Mouse (Mus musculus) MEL (cell line): ENCODE data around the gene Dirc2. TPM values are rescaled to one million over a fixed set of nuclear protein-coding genes. Genes with fewer than 3 reads are reported as not detected.

Source experiments
- DNase-seq: peaks from one replicate; pipeline ENCODE4 v3.0.0; 2011; ENCODE audit warnings: low read depth, low spot score
- H3K27ac ChIP-seq: 2 replicates; pipeline ENCODE4 v1.5.1; 2012; ENCODE audit warnings: low read depth, mild to moderate bottlenecking, control low read depth, low read length, moderate library complexity; ENCODE audit not compliant: control insufficient read depth
- H3K27me3 ChIP-seq, 2 experiments: fragments of 150-350 bp in 1 of 2; sonication (generic) in 1 of 2; 2 replicates each; pipeline ENCODE4 v1.6.1; 2012; ENCODE audit warnings: low read length in 2 of 2, mild to moderate bottlenecking in 2 of 2, improper control_type of control experiment in 1 of 2, moderate library complexity in 1 of 2; ENCODE audit not compliant: insufficient read depth in 2 of 2, control insufficient read depth in 1 of 2
- H3K36me3 ChIP-seq, 2 experiments: 2 replicates each; pipeline ENCODE4 v1.6.1; 2012 to 2014; ENCODE audit warnings: low read length in 2 of 2, improper control_type of control experiment in 1 of 2, inconsistent platforms in 1 of 2, mild to moderate bottlenecking in 1 of 2; ENCODE audit not compliant: insufficient read depth in 2 of 2, control insufficient read depth in 1 of 2
- H3K4me1 ChIP-seq, 2 experiments: fragments of 150-350 bp in 1 of 2; sonication (generic) in 1 of 2; 2 replicates each; pipeline ENCODE4 v1.6.1; 2012; ENCODE audit warnings: low read length in 2 of 2, improper control_type of control experiment in 1 of 2, mild to moderate bottlenecking in 1 of 2; ENCODE audit not compliant: insufficient read depth in 2 of 2, control insufficient read depth in 1 of 2
- H3K4me3 ChIP-seq, 2 experiments: fragments of 150-350 bp in 1 of 2; sonication (generic) in 1 of 2; 2 replicates each; pipeline ENCODE4 v1.5.1; 2012; ENCODE audit warnings: low read depth in 2 of 2, low read length in 2 of 2, mild to moderate bottlenecking in 2 of 2, moderate library complexity in 2 of 2, control low read depth in 1 of 2, improper control_type of control experiment in 1 of 2; ENCODE audit not compliant: control insufficient read depth in 1 of 2, insufficient read depth in 1 of 2
- H3K79me2 ChIP-seq: 2 replicates; pipeline ENCODE4 v1.6.1; 2012; ENCODE audit warnings: mild to moderate bottlenecking, low read length, moderate library complexity; ENCODE audit not compliant: control insufficient read depth, poor library complexity, insufficient read depth
- H3K9ac ChIP-seq: 2 replicates; pipeline ENCODE4 v1.6.1; 2012; ENCODE audit warnings: low read depth, mild to moderate bottlenecking, control low read depth, low read length, moderate library complexity; ENCODE audit not compliant: control insufficient read depth, poor library complexity, severe bottlenecking
- H3K9me3 ChIP-seq: fragments of 150-350 bp; sonication (generic); replicated peaks from 2 replicates; pipeline ENCODE4 v1.6.1; 2012; ENCODE audit warnings: mild to moderate bottlenecking, low read length, improper control_type of control experiment, moderate library complexity; ENCODE audit not compliant: insufficient read depth
- CHD1 ChIP-seq: IDR thresholded peaks from 2 replicates; pipeline ENCODE4 v1.6.1; 2012; ENCODE audit warnings: low read depth, mild to moderate bottlenecking, inconsistent platforms, low read length, improper control_type of control experiment
- ELF1 ChIP-seq: IDR thresholded peaks from 2 replicates; pipeline ENCODE4 v1.6.1; 2014; ENCODE audit warnings: low read depth, mild to moderate bottlenecking, inconsistent platforms, low read length, improper control_type of control experiment, moderate library complexity
- EP300 ChIP-seq, 2 experiments: IDR thresholded peaks; 2 replicates each; pipeline ENCODE4 v1.6.1; 2011; ENCODE audit warnings: improper control_type of control experiment in 2 of 2, low read length in 2 of 2, low read depth in 1 of 2, mild to moderate bottlenecking in 1 of 2
- GABPA ChIP-seq: IDR thresholded peaks from 2 replicates; pipeline ENCODE4 v1.6.1; 2012; ENCODE audit warnings: low read depth, mild to moderate bottlenecking, inconsistent platforms, low read length, improper control_type of control experiment, moderate library complexity
- GATA1 ChIP-seq: IDR thresholded peaks from 2 replicates; pipeline ENCODE4 v1.6.1; 2011; ENCODE audit warnings: low read depth, low read length, improper control_type of control experiment
- HCFC1 ChIP-seq: IDR thresholded peaks from 2 replicates; pipeline ENCODE4 v1.6.1; 2012; ENCODE audit warnings: low read depth, mild to moderate bottlenecking, inconsistent platforms, low read length, improper control_type of control experiment, moderate library complexity
- MAFK ChIP-seq: IDR thresholded peaks from 2 replicates; pipeline ENCODE4 v1.6.1; 2011; ENCODE audit warnings: low read depth, mild to moderate bottlenecking, low read length, improper control_type of control experiment, borderline replicate concordance
- MAZ ChIP-seq: IDR thresholded peaks from 2 replicates; pipeline ENCODE4 v1.6.1; 2012; ENCODE audit warnings: low read depth, mild to moderate bottlenecking, inconsistent platforms, low read length, improper control_type of control experiment
- MYB ChIP-seq: IDR thresholded peaks from 2 replicates; pipeline ENCODE4 v1.6.1; 2011; ENCODE audit warnings: mild to moderate bottlenecking, low read depth, low read length, improper control_type of control experiment
- NELFE ChIP-seq: IDR thresholded peaks from 2 replicates; pipeline ENCODE4 v1.6.1; 2011; ENCODE audit warnings: low read depth, low read length, improper control_type of control experiment
- POLR2AphosphoS2 ChIP-seq: IDR thresholded peaks from 2 replicates; pipeline ENCODE4 v1.6.1; 2011; ENCODE audit warnings: low read length, improper control_type of control experiment
- RAD21 ChIP-seq: IDR thresholded peaks from 2 replicates; pipeline ENCODE4 v1.6.1; 2011; ENCODE audit warnings: mild to moderate bottlenecking, low read depth, low read length, improper control_type of control experiment
- RCOR1 ChIP-seq: IDR thresholded peaks from 2 replicates; pipeline ENCODE4 v1.6.1; 2012; ENCODE audit warnings: low read depth, mild to moderate bottlenecking, inconsistent platforms, low read length, improper control_type of control experiment
- SMC3 ChIP-seq: IDR thresholded peaks from 2 replicates; pipeline ENCODE4 v1.6.1; 2011; ENCODE audit warnings: low read depth, low read length, improper control_type of control experiment
- USF2 ChIP-seq, 2 experiments: IDR thresholded peaks; 2 replicates each; pipeline ENCODE4 v1.6.1; 2011 to 2012; ENCODE audit warnings: improper control_type of control experiment in 2 of 2, low read length in 2 of 2, borderline replicate concordance in 1 of 2, inconsistent platforms in 1 of 2, low read depth in 1 of 2, mild to moderate bottlenecking in 1 of 2; ENCODE audit not compliant: insufficient read depth in 1 of 2
- ZNF384 ChIP-seq: IDR thresholded peaks from 2 replicates; pipeline ENCODE4 v1.6.1; 2012; ENCODE audit warnings: low read depth, mild to moderate bottlenecking, inconsistent platforms, low read length, improper control_type of control experiment
- polyA plus RNA-seq, 2 experiments: library from polyadenylated mRNA; stranded (reverse) in 1 of 2; unstranded in 1 of 2; fragments of >175 nt in 1 of 2; fragments of >200 nt in 1 of 2; gene quantifications; 2 replicates each; pipeline versions ENCODE4 v1.2.1 to v1.2.4; 2012; ENCODE audit warnings: low replicate concordance in 2 of 2, low read depth in 1 of 2; ENCODE audit not compliant: insufficient read length in 2 of 2, insufficient read depth in 1 of 2, missing spikeins in 1 of 2
- total RNA-seq: library from RNA; depleted of rRNA; stranded (reverse); fragments of 300-350 nt; gene quantifications from 2 replicates; pipeline ENCODE4 v1.2.3, GENCODE M21; 2012

Gene Dirc2
- total and polyA plus RNA-seq, 3 experiments = 1.6 to 4.1 TPM; not detected in 1

- TF ChIP-seq POLR2AphosphoS2 = no peak
- TF ChIP-seq HCFC1 = no peak
- Histone ChIP-seq H3K27me3 (no peaks in the 10 kb centered on the region), H3K36me3 (no peaks in the 10 kb centered on the region; a peak in 1 of 4 replicates), H3K4me1 (no peaks in the 10 kb centered on the region), H3K4me3 (no peak overlapping the region), H3K27ac (no peak overlapping the region), H3K9ac (no peak overlapping the region), H3K9me3 (no peaks in the 10 kb centered on the region), H3K79me2 (no peaks in the 10 kb centered on the region)
- no peak for DNase-seq
Measured at GRCm38 (mm10) chr16:35696103-35696502, 73.1 kb downstream of the Dirc2 start.

DNA sequence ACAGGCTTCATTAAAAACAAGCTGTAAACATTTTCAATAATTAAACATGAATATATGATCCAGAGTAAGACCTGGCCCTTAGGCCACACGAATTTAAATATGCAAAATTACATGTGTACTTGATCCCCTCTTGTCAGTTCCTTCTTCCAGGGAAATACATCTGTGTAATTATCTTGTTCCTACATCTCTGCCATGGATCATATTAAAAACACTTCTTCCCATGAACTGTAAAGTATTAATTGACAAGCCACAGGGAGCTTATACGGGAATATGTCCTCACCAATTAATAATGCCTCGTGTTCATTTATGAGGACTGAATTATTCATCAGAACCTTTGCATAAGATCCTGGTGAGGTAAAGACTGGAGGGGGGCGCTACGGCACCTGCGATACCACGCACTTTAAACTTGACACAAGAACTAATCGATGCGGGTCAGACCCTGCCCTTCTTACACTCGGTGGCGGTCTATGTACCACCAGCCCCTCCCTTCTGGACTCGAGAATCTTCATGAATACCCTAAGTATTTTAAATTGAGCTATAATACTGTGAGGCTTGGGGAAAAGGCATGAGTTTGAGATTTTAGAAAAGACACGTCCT is 74.8 kb downstream of the Dirc2 start:
- Histone ChIP-seq H3K36me3 (no peaks in the 10 kb centered on the region; a peak in 1 of 4 replicates), H3K79me2 (no peaks in the 10 kb centered on the region)
- TF ChIP-seq EP300 (IDR thresholded peaks at IDR 0.05; ENCODE audit: low read depth in 1 of 2, low read length in 2 of 2) (no peak), MAZ (no peak), GATA1 (no peak), RAD21 (no peak), MAFK (no peak), ZNF384 (no peak), RCOR1 (no peak), NELFE (no peak), MYB (no peak), GABPA (no peak), CHD1 (no peak)

GRCm38 (mm10) chr16:35691606-35692005 is 77.5 kb downstream of the Dirc2 start:
- Histone ChIP-seq H3K4me3 (no peak overlapping the region), H3K79me2 (no peaks in the 10 kb centered on the region), H3K9me3 (no peaks in the 10 kb centered on the region), H3K9ac (no peak overlapping the region), H3K4me1 (no peaks in the 10 kb centered on the region), H3K27ac (no peak overlapping the region), H3K27me3 (peaks cover 0 to 3% of the 10 kb centered on the region in 2 experiments; a peak in 1 of 4 replicates), H3K36me3 (no peaks in the 10 kb centered on the region)
- no peak for DNase-seq
- no peak for TF ChIP-seq USF2 (IDR thresholded peaks at IDR 0.05; ENCODE audit: borderline replicate concordance in 1 of 2, insufficient read depth in 1 of 2, low read depth in 1 of 2, low read length in 2 of 2)
- TF ChIP-seq CHD1 = no peak
- no peak for TF ChIP-seq ELF1
- no peak for TF ChIP-seq SMC3

More for the DNA sequence above, 74.8 kb downstream of the Dirc2 start:
- H3K4me3 ChIP-seq = no peak overlapping the region
- H3K9me3 ChIP-seq = no peaks in the 10 kb centered on the region
- no peaks in the 10 kb centered on the region; a peak in 1 of 4 replicates for H3K27me3 ChIP-seq
- no peak for DNase-seq
- H3K4me1 ChIP-seq = no peaks in the 10 kb centered on the region
- no peak overlapping the region for H3K9ac ChIP-seq
- no peak overlapping the region for H3K27ac ChIP-seq
